Mouse (Mus musculus): Measurements from ENCODE around the gene Kif26b. TPM values are rescaled to one million over a fixed set of nuclear protein-coding genes. Genes with fewer than 3 reads are reported as not detected.

The Kif26b gene
- total and polyA plus RNA-seq, 2 experiments from 2014 or later, result 3.4 to 33.7 TPM

- DNase-seq (no peak), ATAC-seq (no peak)
- no peaks in the 10 kb centered on the region for H3K27me3 ChIP-seq (ENCODE audit: insufficient read depth, low read length)
- no peak overlapping the region for H3K4me3 ChIP-seq (ENCODE audit: low read depth, low read length)
- H3K27ac ChIP-seq (ENCODE audit: low read depth, low read length), result no peak overlapping the region
- peaks cover 5% of the 10 kb centered on the region; the same call in 1 of the 2 replicates for H3K36me3 ChIP-seq (ENCODE audit: insufficient read depth)
- no peak for TF ChIP-seq CTCF (IDR thresholded peaks at IDR 0.05; ENCODE audit: low read depth)
- H3K4me2 ChIP-seq (ENCODE audit: low read depth), result no peak overlapping the region
- 78% methylated on average over 8 of the region's 8 CpGs for WGBS
- no peaks in the 10 kb centered on the region for H3K4me1 ChIP-seq (ENCODE audit: insufficient read depth)
- H3K9me3 ChIP-seq (ENCODE audit: low read length), result no peaks in the 10 kb centered on the region
- no peak overlapping the region for H3K9ac ChIP-seq
Measured at GRCm38 (mm10) chr1:178924492-178925183, 395.7 kb downstream of the Kif26b start.

- Histone ChIP-seq H3K4me1 (ENCODE audit: insufficient read depth) (no peaks in the 10 kb centered on the region), H3K36me3 (ENCODE audit: insufficient read depth) (peaks cover 22% of the 10 kb centered on the region; the same call in 1 of the 2 replicates), H3K9ac (no peak overlapping the region), H3K27ac (ENCODE audit: low read depth, low read length) (no peak overlapping the region), H3K27me3 (ENCODE audit: insufficient read depth, low read length) (no peaks in the 10 kb centered on the region), H3K9me3 (ENCODE audit: low read length) (no peaks in the 10 kb centered on the region), H3K4me2 (ENCODE audit: low read depth) (no peak overlapping the region), H3K4me3 (ENCODE audit: low read depth, low read length) (no peak overlapping the region)
- WGBS, result 75% methylated on average over 4 of the region's 4 CpGs
- DNase-seq (no peak), ATAC-seq (no peak)
- no peak for TF ChIP-seq CTCF (IDR thresholded peaks at IDR 0.05; ENCODE audit: low read depth)
Measured at GRCm38 (mm10) chr1:178929531-178929930, 400.6 kb downstream of the Kif26b start.

- Histone ChIP-seq H3K4me1 (ENCODE audit: insufficient read depth) (no peaks in the 10 kb centered on the region), H3K9me3 (ENCODE audit: low read length) (no peaks in the 10 kb centered on the region), H3K9ac (no peak overlapping the region), H3K4me2 (ENCODE audit: low read depth) (no peak overlapping the region), H3K27ac (ENCODE audit: low read depth, low read length) (no peak overlapping the region), H3K4me3 (ENCODE audit: low read depth, low read length) (no peak overlapping the region), H3K27me3 (ENCODE audit: insufficient read depth, low read length) (no peaks in the 10 kb centered on the region), H3K36me3 (ENCODE audit: insufficient read depth) (peaks cover 20% of the 10 kb centered on the region; the same call in 1 of the 2 replicates)
- no peak for DNase-seq
- TF ChIP-seq CTCF (IDR thresholded peaks at IDR 0.05; ENCODE audit: low read depth), result no peak
- WGBS, result 64% methylated on average over 6 of the region's 6 CpGs
- no peak for ATAC-seq
Measured at GRCm38 (mm10) chr1:178933953-178934637, 405.2 kb downstream of the Kif26b start.

- H3K4me3 ChIP-seq (ENCODE audit: low read depth, low read length), result no peak overlapping the region
- H3K4me1 ChIP-seq (ENCODE audit: insufficient read depth), result no peaks in the 10 kb centered on the region
- 72% methylated on average over 4 of the region's 4 CpGs for WGBS
- DNase-seq (no peak), ATAC-seq (no peak)
- no peak for TF ChIP-seq CTCF (IDR thresholded peaks at IDR 0.05; ENCODE audit: low read depth)
- peaks cover 18% of the 10 kb centered on the region; the same call in 1 of the 2 replicates for H3K36me3 ChIP-seq (ENCODE audit: insufficient read depth)
- H3K27ac ChIP-seq (ENCODE audit: low read depth, low read length), result no peak overlapping the region
- no peaks in the 10 kb centered on the region for H3K27me3 ChIP-seq (ENCODE audit: insufficient read depth, low read length)
- H3K9ac ChIP-seq, result no peak overlapping the region
- no peaks in the 10 kb centered on the region for H3K9me3 ChIP-seq (ENCODE audit: low read length)
- H3K4me2 ChIP-seq (ENCODE audit: low read depth), result no peak overlapping the region
Measured at GRCm38 (mm10) chr1:178936457-178936856, 407.5 kb downstream of the Kif26b start.

GRCm38 (mm10) chr1:178936976-178937375, 408.1 kb downstream of the Kif26b start:
- no peak for TF ChIP-seq CTCF (IDR thresholded peaks at IDR 0.05; ENCODE audit: low read depth)
- H3K4me1 ChIP-seq (ENCODE audit: insufficient read depth), result no peaks in the 10 kb centered on the region
- H3K4me2 ChIP-seq (ENCODE audit: low read depth), result no peak overlapping the region
- H3K27me3 ChIP-seq (ENCODE audit: insufficient read depth, low read length), result no peaks in the 10 kb centered on the region
- H3K36me3 ChIP-seq (ENCODE audit: insufficient read depth), result peaks cover 18% of the 10 kb centered on the region; the same call in 1 of the 2 replicates
- DNase-seq (no peak), ATAC-seq (no peak)
- no peak overlapping the region for H3K27ac ChIP-seq (ENCODE audit: low read depth, low read length)
- no peaks in the 10 kb centered on the region for H3K9me3 ChIP-seq (ENCODE audit: low read length)
- WGBS, result 97% methylated on average over 2 of the region's 2 CpGs
- H3K9ac ChIP-seq, result no peak overlapping the region
- H3K4me3 ChIP-seq (ENCODE audit: low read depth, low read length), result no peak overlapping the region

GRCm38 (mm10) chr1:178940353-178940752, 411.4 kb downstream of the Kif26b start:
- no peak overlapping the region for H3K4me2 ChIP-seq (ENCODE audit: low read depth)
- no peak for TF ChIP-seq CTCF (IDR thresholded peaks at IDR 0.05; ENCODE audit: low read depth)
- no peak for ATAC-seq
- WGBS, result 82% methylated on average over 4 of the region's 4 CpGs
- H3K4me1 ChIP-seq (ENCODE audit: insufficient read depth), result no peaks in the 10 kb centered on the region
- H3K27ac ChIP-seq (ENCODE audit: low read depth, low read length), result no peak overlapping the region
- DNase-seq, result no peak
- H3K27me3 ChIP-seq (ENCODE audit: insufficient read depth, low read length), result no peaks in the 10 kb centered on the region
- H3K9ac ChIP-seq, result no peak overlapping the region
- H3K4me3 ChIP-seq (ENCODE audit: low read depth, low read length), result no peak overlapping the region
- H3K36me3 ChIP-seq (ENCODE audit: insufficient read depth), result no peaks in the 10 kb centered on the region
- H3K9me3 ChIP-seq (ENCODE audit: low read length), result no peaks in the 10 kb centered on the region
